Mouse (Mus musculus) limb, embryonic 14.5 days (tissue): ENCODE measurements around the gene Hlcs. TPM values are rescaled to one million over a fixed set of nuclear protein-coding genes. Genes with fewer than 3 reads are reported as not detected.

Experiments used
- ATAC-seq: fragments of 200-750 bp; cut with Nextera tagmentation; 2 replicates; pipeline ENCODE4 v1.8.0; 2017; ENCODE audit warnings: low read depth, moderate number of reproducible peaks, moderate TSS enrichment; ENCODE audit not compliant: low FRiP score
- DNase-seq: peaks from one replicate; pipeline ENCODE4 v3.0.0-alpha.2; 2015; ENCODE audit warnings: low spot score
- H3K27ac ChIP-seq: fragments of 300-500 bp; sonication (generic); replicated peaks from 2 replicates; pipeline ENCODE4 v1.5.1; 2014; ENCODE audit warnings: low read depth, mild to moderate bottlenecking, low read length, moderate library complexity, mixed read lengths
- H3K27me3 ChIP-seq: fragments of 300-500 bp; sonication (generic); 2 replicates; pipeline ENCODE4 v1.6.1; 2014; ENCODE audit warnings: low read length, mixed read lengths; ENCODE audit not compliant: control insufficient read depth, insufficient read depth
- H3K36me3 ChIP-seq: fragments of 300-500 bp; sonication (generic); 2 replicates; pipeline ENCODE4 v1.6.1; 2014; ENCODE audit warnings: mild to moderate bottlenecking, low read length, moderate library complexity, mixed read lengths; ENCODE audit not compliant: control insufficient read depth, insufficient read depth
- H3K4me1 ChIP-seq: fragments of 300-500 bp; sonication (generic); 2 replicates; pipeline ENCODE4 v1.6.1; 2014; ENCODE audit warnings: antibody characterized with exemption, low read length, mixed read lengths; ENCODE audit not compliant: control insufficient read depth, insufficient read depth
- H3K4me2 ChIP-seq: fragments of 300-500 bp; sonication (generic); replicated peaks from 2 replicates; pipeline ENCODE4 v1.6.1; 2014; ENCODE audit warnings: low read depth, mild to moderate bottlenecking, low read length, moderate library complexity; ENCODE audit not compliant: severe bottlenecking
- H3K4me3 ChIP-seq: fragments of 300-500 bp; sonication (generic); replicated peaks from 2 replicates; pipeline ENCODE4 v1.5.1; 2014; ENCODE audit warnings: low read length
- H3K9ac ChIP-seq: fragments of 300-500 bp; sonication (generic); 2 replicates; pipeline ENCODE4 v1.6.1; 2014; ENCODE audit warnings: mild to moderate bottlenecking, low read depth, low read length, moderate library complexity; ENCODE audit not compliant: severe bottlenecking
- H3K9me3 ChIP-seq: fragments of 300-500 bp; sonication (generic); 2 replicates; pipeline ENCODE4 v1.6.1; 2016; ENCODE audit warnings: low read length; ENCODE audit not compliant: control insufficient read depth
- POLR2A ChIP-seq: fragments of 200-500 bp; IDR thresholded peaks from 2 replicates; pipeline ENCODE4 v1.8.0; 2012; ENCODE audit warnings: inconsistent platforms, mild to moderate bottlenecking, moderate library complexity, borderline replicate concordance; ENCODE audit not compliant: insufficient read depth, insufficient read length; ENCODE audit errors: extremely low read depth
- WGBS: fragments of 180-500 bp; shearing (Covaris S2); extraction: QIAGEN DNeasy Blood & Tissue Kit; methylation state at CpG from one replicate; pipeline ENCODE4 v1.1.7; 2014; 5-methylcytosine and 5-hydroxymethylcytosine counted together
- polyA plus RNA-seq, 2 experiments: library from polyadenylated mRNA; depleted of rRNA in 1 of 2; stranded (reverse) in 1 of 2; unstranded in 1 of 2; fragments of >200 nt; fragmentation: Nextera tagmentation in 1 of 2; extraction: Ambion mirVana in 1 of 2; gene quantifications; 2 replicates each; pipeline versions ENCODE4 v1.2.1 to v1.2.3; 2012 to 2014

Gene Hlcs
- polyA plus RNA-seq, 2 experiments, result 6.3 to 7.1 TPM

GRCm38 (mm10) chr16:94309025-94309424 lies 4.3 kb downstream of the Hlcs start:
- Histone ChIP-seq H3K27ac (no peak overlapping the region), H3K9ac (no peak overlapping the region), H3K4me2 (no peak overlapping the region), H3K4me3 (no peak overlapping the region), H3K9me3 (no peaks in the 10 kb centered on the region), H3K4me1 (peaks cover 9% of the 10 kb centered on the region), H3K36me3 (no peaks in the 10 kb centered on the region), H3K27me3 (no peaks in the 10 kb centered on the region)
- TF ChIP-seq POLR2A, result no peak
- ATAC-seq (no peak), DNase-seq (no peak)
- WGBS, result 94% methylated on average over 4 of the region's 4 CpGs

- DNase-seq, result peak; percentile 62
- H3K4me2 ChIP-seq, result no peak overlapping the region
- ATAC-seq, result no peak
- H3K27ac ChIP-seq, result no peak overlapping the region
- TF ChIP-seq POLR2A, result no peak
- H3K36me3 ChIP-seq, result no peaks in the 10 kb centered on the region
- WGBS, result 20% methylated on average over 6 of the region's 6 CpGs
- peaks cover 7% of the 10 kb centered on the region for H3K4me1 ChIP-seq
- H3K9me3 ChIP-seq, result no peaks in the 10 kb centered on the region
- H3K9ac ChIP-seq, result no peak overlapping the region
- H3K27me3 ChIP-seq, result no peaks in the 10 kb centered on the region
- H3K4me3 ChIP-seq, result no peak overlapping the region
These were observed 5.4 kb downstream of the Hlcs start for GRCm38 (mm10) chr16:94307942-94308341.

- H3K36me3 ChIP-seq, result no peaks in the 10 kb centered on the region
- H3K4me2 ChIP-seq, result no peak overlapping the region
- no peaks in the 10 kb centered on the region for H3K27me3 ChIP-seq
- no peak overlapping the region for H3K4me3 ChIP-seq
- no peak for ATAC-seq
- 42% methylated on average over 6 of the region's 6 CpGs for WGBS
- H3K9ac ChIP-seq, result no peak overlapping the region
- no peak for DNase-seq
- no peak overlapping the region for H3K27ac ChIP-seq
- H3K4me1 ChIP-seq, result peaks cover 11% of the 10 kb centered on the region
- no peak for TF ChIP-seq POLR2A
- H3K9me3 ChIP-seq, result no peaks in the 10 kb centered on the region
These were observed 5.8 kb downstream of the Hlcs start for GRCm38 (mm10) chr16:94307526-94307925.

- peak overlapping the region; percentile 50; the same call in 1 of the 2 replicates for H3K9ac ChIP-seq
- H3K36me3 ChIP-seq, result no peaks in the 10 kb centered on the region
- no peaks in the 10 kb centered on the region for H3K9me3 ChIP-seq
- peak overlapping the region; percentile 48 for H3K4me2 ChIP-seq
- no peaks in the 10 kb centered on the region for H3K27me3 ChIP-seq
- H3K27ac ChIP-seq, result no peak overlapping the region
- no peak for TF ChIP-seq POLR2A
- WGBS, result 23% methylated on average over 5 of the region's 6 CpGs
- peaks cover 16% of the 10 kb centered on the region for H3K4me1 ChIP-seq
- ATAC-seq, result no peak
- DNase-seq, result no peak
- H3K4me3 ChIP-seq, result peak overlapping the region; percentile 21; the same call in 1 of the 2 replicates
These were observed 10.2 kb downstream of the Hlcs start for GRCm38 (mm10) chr16:94303203-94303535.

- no peak for TF ChIP-seq POLR2A
- H3K4me2 ChIP-seq, result peak overlapping the region; percentile 48
- 4% methylated on average over 29 of the region's 30 CpGs for WGBS
- peak; percentile 27 for DNase-seq
- peak overlapping the region; percentile 21 for H3K4me3 ChIP-seq
- H3K9ac ChIP-seq, result peak overlapping the region; percentile 50
- no peaks in the 10 kb centered on the region for H3K36me3 ChIP-seq
- H3K4me1 ChIP-seq, result peaks cover 13% of the 10 kb centered on the region
- peak; percentile 55; the same call in 1 of the 2 replicates for ATAC-seq
- no peaks in the 10 kb centered on the region for H3K27me3 ChIP-seq
- H3K9me3 ChIP-seq, result no peaks in the 10 kb centered on the region
- H3K27ac ChIP-seq, result no peak overlapping the region
These were observed 10.8 kb downstream of the Hlcs start for GRCm38 (mm10) chr16:94302274-94303202.

GRCm38 (mm10) chr16:94301696-94302095 lies 11.7 kb downstream of the Hlcs start:
- 74% methylated on average over 5 of the region's 5 CpGs for WGBS
- H3K27ac ChIP-seq, result no peak overlapping the region
- no peak overlapping the region for H3K4me3 ChIP-seq
- no peak for TF ChIP-seq POLR2A
- H3K9me3 ChIP-seq, result no peaks in the 10 kb centered on the region
- no peaks in the 10 kb centered on the region for H3K36me3 ChIP-seq
- DNase-seq (no peak), ATAC-seq (no peak)
- no peak overlapping the region for H3K4me2 ChIP-seq
- no peak overlapping the region for H3K9ac ChIP-seq
- no peaks in the 10 kb centered on the region for H3K27me3 ChIP-seq
- peaks cover 13% of the 10 kb centered on the region for H3K4me1 ChIP-seq
